Mouse (Mus musculus) liver, embryonic 13.5 days (tissue): ENCODE results near the gene Ccdc194. TPM values are rescaled to one million over a fixed set of nuclear protein-coding genes. Genes with fewer than 3 reads are reported as not detected.
"Not testable (repeated sequence)": the region's sequence is repeated elsewhere in the genome, so short reads cannot be mapped to it uniquely, and the experiment has no call there.

Experiments
- ATAC-seq: fragments of 200-750 bp; cut with Nextera tagmentation; 2 replicates; pipeline ENCODE4 v1.8.0; 2017; ENCODE audit warnings: low read depth, mild to moderate bottlenecking, moderate number of reproducible peaks, moderate library complexity
- DNase-seq: peaks from one replicate; pipeline ENCODE4 v3.0.0; 2022
- H3K27ac ChIP-seq: fragments of 300-500 bp; sonication (generic); 2 replicates; pipeline ENCODE4 v1.5.1; 2015; ENCODE audit warnings: moderate library complexity, mild to moderate bottlenecking, inconsistent platforms
- H3K27me3 ChIP-seq: fragments of 300-500 bp; sonication (generic); 2 replicates; pipeline ENCODE4 v1.6.1; 2015; ENCODE audit warnings: mild to moderate bottlenecking, inconsistent platforms
- H3K36me3 ChIP-seq: fragments of 300-500 bp; sonication (generic); 2 replicates; pipeline ENCODE4 v1.6.1; 2015; ENCODE audit warnings: mild to moderate bottlenecking, inconsistent platforms
- H3K4me1 ChIP-seq: fragments of 300-500 bp; sonication (generic); replicated peaks from 2 replicates; pipeline ENCODE4 v1.6.1; 2015; ENCODE audit warnings: inconsistent platforms
- H3K4me2 ChIP-seq: fragments of 300-500 bp; sonication (generic); 2 replicates; pipeline ENCODE4 v1.6.1; 2015; ENCODE audit warnings: inconsistent platforms, mild to moderate bottlenecking, moderate library complexity
- H3K4me3 ChIP-seq: fragments of 300-500 bp; sonication (generic); replicated peaks from 2 replicates; pipeline ENCODE4 v1.5.1; 2015; ENCODE audit warnings: mild to moderate bottlenecking, inconsistent platforms
- H3K9ac ChIP-seq: fragments of 300-500 bp; sonication (generic); 2 replicates; pipeline ENCODE4 v1.6.1; 2015; ENCODE audit warnings: mild to moderate bottlenecking, inconsistent platforms
- H3K9me3 ChIP-seq: fragments of 300-500 bp; sonication (generic); replicated peaks from 2 replicates; pipeline ENCODE4 v1.6.1; 2016; ENCODE audit warnings: inconsistent platforms
- WGBS: fragments of 180-500 bp; shearing (Covaris S2); methylation state at CpG from one replicate; pipeline ENCODE4 v1.1.7; 2015; ENCODE audit not compliant: insufficient replicate concordance; 5-methylcytosine and 5-hydroxymethylcytosine counted together
- polyA plus RNA-seq: library from polyadenylated mRNA; unstranded; fragments of >200 nt; fragmentation: Nextera tagmentation; extraction: Ambion mirVana; gene quantifications from 2 replicates; pipeline ENCODE4 v1.2.1, GENCODE M21; 2015

Gene Ccdc194
- polyA plus RNA-seq, 1 experiment from 2014 or later: 0.15 TPM

DNA sequence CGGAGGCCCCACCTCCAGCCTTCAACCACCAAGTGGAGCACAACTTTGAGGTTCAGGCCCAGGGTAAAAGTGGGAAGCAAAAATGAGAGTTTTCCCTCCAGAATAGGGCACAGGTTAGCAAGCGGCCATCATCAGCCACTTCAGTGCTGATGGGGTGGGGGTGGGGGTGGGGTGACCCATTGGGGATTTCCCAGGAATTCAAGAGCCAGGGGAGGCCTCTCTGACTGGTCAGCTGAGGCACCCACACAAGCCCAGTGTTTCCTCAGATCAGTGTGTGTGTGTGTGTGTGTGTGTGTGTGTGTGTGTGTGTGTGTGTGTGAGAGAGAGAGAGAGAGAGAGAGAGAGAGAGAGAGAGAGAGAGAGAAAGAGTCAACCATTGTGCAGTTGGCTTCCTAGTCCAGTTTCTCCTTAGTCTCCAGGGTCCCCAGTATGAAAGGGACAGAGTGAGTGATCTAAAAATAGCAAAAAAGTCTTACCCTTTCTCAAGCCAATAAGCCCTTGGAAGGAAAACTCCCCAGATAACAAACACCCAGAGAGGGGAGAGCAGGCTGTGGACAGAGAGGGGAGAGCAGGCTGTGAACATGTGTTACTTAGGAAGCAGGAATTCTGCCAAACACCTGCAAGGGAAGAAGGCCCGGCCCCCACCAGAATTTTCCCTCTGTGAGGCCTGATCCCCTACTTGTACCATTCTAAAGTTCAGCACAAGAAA is 1.8 kb upstream of the Ccdc194 start:
- Histone ChIP-seq H3K36me3 (no peaks in the 10 kb centered on the region), H3K4me2 (no peak overlapping the region), H3K4me3 (no peak overlapping the region), H3K27ac (no peak overlapping the region; the same call in 1 of the 2 replicates), H3K27me3 (peaks cover 38% of the 10 kb centered on the region), H3K9ac (no peak overlapping the region), H3K4me1 (0 out of 2 replicates have a peak, but pooled peaks cover 23% of the 10 kb centered on the region), H3K9me3 (no peaks in the 10 kb centered on the region)
- DNase-seq (no peak), ATAC-seq (no peak)
- 50% methylated on average over 3 of the region's 3 CpGs for WGBS

DNA sequence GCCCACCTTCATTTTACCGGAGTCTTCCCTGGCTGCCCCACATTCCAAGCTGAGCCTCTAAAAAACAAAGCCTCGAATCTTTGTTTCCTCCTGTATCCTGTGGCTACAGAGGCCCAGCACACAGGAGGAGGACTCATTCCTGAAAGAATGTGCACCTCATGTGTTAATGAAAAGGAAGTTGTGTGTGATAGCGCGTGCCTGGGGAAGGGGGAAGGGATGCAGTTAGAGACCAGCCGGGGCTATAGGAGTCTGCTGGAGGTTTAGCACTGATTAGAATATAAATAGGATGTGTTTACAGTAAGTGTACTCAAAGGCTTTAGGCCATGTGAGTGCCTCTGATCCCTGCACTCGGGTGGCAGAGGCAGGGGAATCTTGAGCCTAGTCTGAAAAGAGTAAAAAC is 761 bp upstream of the Ccdc194 start:
- DNase-seq (no peak), ATAC-seq (no peak)
- Histone ChIP-seq H3K9me3 (no peaks in the 10 kb centered on the region), H3K4me3 (no peak overlapping the region), H3K36me3 (no peaks in the 10 kb centered on the region), H3K9ac (no peak overlapping the region), H3K27ac (peak overlapping the region; percentile 24; the same call in 1 of the 2 replicates), H3K4me1 (peaks cover 26% of the 10 kb centered on the region), H3K27me3 (peaks cover 38% of the 10 kb centered on the region), H3K4me2 (no peak overlapping the region)
- WGBS: 10% methylated on average over 6 of the region's 6 CpGs

DNA sequence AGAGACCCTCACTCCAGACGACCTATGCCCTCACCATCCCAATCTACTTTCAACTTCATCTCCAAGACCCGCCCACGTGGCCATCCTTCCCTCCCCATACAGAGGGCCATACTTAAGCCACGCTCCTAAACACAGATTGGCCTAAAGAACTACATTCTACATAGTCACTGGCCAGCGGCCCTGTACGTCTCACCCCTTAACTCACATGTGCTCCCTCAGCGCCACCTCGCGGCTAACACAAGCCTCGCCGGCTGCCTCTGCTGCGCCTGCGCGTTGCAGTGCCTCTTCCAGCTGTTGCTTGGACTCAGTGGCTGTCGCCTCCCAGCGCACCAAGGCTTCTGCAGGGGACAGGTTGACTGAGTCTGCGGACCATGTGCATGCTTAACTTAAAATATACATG is 3.9 kb downstream of the Ccdc194 start:
- no peaks in the 10 kb centered on the region for H3K36me3 ChIP-seq
- no peak overlapping the region for H3K4me2 ChIP-seq
- DNase-seq (peak; percentile 84), ATAC-seq (peak; percentile 82)
- H3K4me1 ChIP-seq: peaks cover 17% of the 10 kb centered on the region
- WGBS: 4% methylated on average over 17 of the region's 17 CpGs
- no peaks in the 10 kb centered on the region for H3K9me3 ChIP-seq
- peaks cover 24% of the 10 kb centered on the region for H3K27me3 ChIP-seq
- no peak overlapping the region for H3K9ac ChIP-seq
- H3K4me3 ChIP-seq: no peak overlapping the region
- H3K27ac ChIP-seq: no peak overlapping the region

DNA sequence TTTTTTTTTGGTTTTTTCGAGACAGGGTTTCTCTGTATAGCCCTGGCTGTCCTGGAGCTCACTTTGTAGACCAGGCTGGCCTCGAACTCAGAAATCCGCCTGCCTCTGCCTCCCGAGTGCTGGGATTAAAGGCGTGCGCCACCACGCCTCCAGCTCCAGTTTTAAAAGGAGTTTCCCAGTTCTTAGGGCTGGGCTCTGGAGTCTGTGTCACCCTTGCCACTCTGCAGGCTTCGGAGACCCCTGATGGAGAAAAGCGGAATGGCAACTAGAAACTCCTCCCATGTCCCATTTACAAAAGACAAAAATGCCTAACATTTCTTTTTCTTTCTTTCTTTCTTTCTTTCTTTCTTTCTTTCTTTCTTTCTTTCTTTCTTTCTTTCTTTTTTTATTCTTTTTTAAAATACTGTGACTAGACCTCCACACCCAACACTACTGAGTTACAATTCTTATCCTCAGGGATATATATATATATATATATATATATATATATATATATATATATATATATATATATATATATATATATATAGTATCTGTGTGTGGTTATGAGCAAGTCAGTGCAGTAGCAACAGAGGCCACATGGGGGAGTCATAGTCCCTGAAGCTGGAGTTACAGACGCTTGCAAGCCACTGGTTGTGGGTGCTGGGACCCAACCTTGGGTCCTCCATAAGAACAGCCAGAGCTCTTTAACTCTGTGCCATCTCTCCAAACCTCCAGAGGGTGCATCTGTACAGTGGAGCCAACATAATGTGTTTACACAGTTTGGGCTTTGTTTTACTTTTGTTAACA is 6.3 kb downstream of the Ccdc194 start:
- not testable (repeated sequence) for DNase-seq

DNA sequence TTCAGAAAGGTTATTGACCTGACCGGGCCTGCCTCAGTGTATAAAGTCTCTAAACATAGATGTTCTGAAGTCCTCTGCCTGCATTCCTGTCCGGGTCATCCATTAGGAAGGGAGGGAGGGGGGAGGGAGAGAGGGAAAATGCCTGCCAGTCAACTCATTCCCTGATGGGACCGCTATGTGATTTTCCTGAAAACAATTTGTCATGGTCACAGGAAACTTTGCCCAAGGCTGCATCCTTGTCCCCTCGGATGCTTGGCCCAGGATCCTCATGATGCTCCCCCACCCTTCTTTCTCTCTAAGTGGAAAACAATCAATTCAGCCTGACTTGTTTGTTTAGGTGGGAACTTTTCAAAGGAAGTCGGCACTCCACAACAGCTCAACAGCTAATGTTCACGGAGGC is 8.7 kb downstream of the Ccdc194 start:
- WGBS: 39% methylated on average over 6 of the region's 6 CpGs
- H3K4me2 ChIP-seq: no peak overlapping the region
- no peaks in the 10 kb centered on the region for H3K27me3 ChIP-seq
- H3K9me3 ChIP-seq: no peaks in the 10 kb centered on the region
- no peak for DNase-seq
- H3K4me3 ChIP-seq: no peak overlapping the region
- H3K9ac ChIP-seq: no peak overlapping the region
- ATAC-seq: no peak
- no peaks in the 10 kb centered on the region for H3K36me3 ChIP-seq
- H3K4me1 ChIP-seq: peaks cover 19% of the 10 kb centered on the region
- H3K27ac ChIP-seq: no peak overlapping the region

More for the DNA sequence above, 6.3 kb downstream of the Ccdc194 start:
- not testable (repeated sequence) for H3K4me1 ChIP-seq, ATAC-seq, H3K4me3 ChIP-seq, H3K36me3 ChIP-seq, H3K27ac ChIP-seq, H3K27me3 ChIP-seq, H3K9me3 ChIP-seq, H3K4me2 ChIP-seq, H3K9ac ChIP-seq
- WGBS: 21% methylated on average over 10 of the region's 10 CpGs

DNA sequence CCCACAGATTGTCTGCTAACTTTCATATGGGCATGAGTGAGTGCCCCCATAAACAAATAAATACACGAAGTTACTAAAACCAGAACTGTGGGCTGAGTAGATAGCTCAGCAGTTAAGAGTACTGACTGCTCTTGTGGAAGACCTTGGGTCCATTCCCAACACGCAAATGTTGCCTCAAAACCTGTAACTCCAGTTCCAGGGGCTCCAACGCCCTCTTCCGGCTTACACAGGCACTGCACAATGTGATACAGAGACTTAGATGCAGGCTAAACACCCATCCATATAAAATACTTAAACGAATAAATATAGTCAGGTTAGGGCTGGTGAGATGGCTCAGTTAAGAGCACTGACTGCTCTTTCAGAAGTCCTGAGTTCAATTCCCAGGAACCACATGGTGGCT is 10.5 kb downstream of the Ccdc194 start:
- WGBS: 57% methylated on average over 5 of the region's 5 CpGs
- Histone ChIP-seq H3K27ac (no peak overlapping the region), H3K4me3 (no peak overlapping the region), H3K9me3 (no peaks in the 10 kb centered on the region), H3K27me3 (peaks cover 11% of the 10 kb centered on the region), H3K4me1 (peaks cover 25% of the 10 kb centered on the region), H3K9ac (no peak overlapping the region), H3K36me3 (no peaks in the 10 kb centered on the region), H3K4me2 (no peak overlapping the region)
- ATAC-seq: no peak
- DNase-seq: no peak

DNA sequence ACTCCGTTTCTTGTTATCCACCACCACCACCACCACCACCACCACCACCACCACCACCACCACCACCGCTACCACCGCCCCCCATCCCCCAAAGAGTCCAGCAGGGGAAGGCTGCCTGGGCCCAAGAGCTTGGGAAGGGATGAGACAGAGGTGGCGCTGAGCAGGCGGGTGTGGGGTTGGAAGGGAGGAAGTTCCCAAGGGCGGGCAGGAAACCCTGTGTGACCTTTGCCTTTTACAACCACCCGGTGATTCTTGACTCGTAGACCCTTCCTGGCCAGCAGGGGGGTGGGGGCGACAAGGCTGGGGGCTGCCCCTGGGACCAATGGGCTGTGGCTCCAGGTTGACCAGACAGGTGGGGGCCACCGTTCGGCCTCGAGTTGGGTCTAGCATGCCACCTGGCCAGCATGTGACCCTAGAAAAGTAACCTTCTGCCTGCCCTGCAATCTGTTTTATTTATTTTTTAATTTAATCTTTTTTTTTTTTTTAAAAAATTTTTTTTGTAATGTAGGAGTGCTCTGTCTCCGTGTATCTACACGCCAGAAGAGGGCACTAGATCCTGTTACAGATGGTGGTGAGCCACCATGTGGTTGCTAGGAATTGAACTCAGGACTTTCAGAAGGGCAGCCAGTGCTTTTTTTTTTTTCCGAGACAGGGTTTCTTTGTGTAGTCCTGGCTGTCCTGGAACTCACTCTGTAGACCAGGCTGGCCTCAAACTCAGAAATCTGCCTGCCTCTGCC is 12.3 kb downstream of the Ccdc194 start:
- Histone ChIP-seq H3K4me1 (peaks cover 28% of the 10 kb centered on the region), H3K4me3 (no peak overlapping the region), H3K27ac (no peak overlapping the region), H3K9me3 (no peaks in the 10 kb centered on the region), H3K9ac (no peak overlapping the region), H3K36me3 (no peaks in the 10 kb centered on the region), H3K27me3 (peaks cover 27% of the 10 kb centered on the region), H3K4me2 (no peak overlapping the region)
- ATAC-seq (no peak), DNase-seq (no peak)
- 34% methylated on average over 14 of the region's 15 CpGs for WGBS

DNA sequence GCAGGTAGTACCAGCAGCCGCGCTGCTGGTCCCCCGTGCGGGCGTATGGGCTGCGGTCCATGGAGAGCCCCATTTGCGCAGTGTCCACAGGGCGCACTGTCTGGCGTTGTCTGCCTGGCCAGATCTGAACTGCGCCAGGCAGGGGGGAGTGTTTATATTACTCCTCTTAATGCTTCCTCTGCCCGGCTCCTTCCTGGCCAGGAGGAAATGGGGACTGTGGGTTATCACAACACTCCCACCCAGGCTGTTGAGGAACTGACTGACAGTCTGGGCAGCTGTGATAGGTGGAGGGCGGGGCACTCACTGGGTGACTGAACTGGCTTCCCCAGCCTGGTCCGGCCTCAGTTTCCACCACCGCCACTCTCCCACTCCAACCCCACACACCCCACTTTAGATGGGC is 13.9 kb downstream of the Ccdc194 start, which contains the start of gene Plvap:
TSS of gene Plvap (minus strand) at position 109 of the 400 bp plus-strand sequence.
- DNase-seq (peak; percentile 72), ATAC-seq (peak; percentile 90)
- Histone ChIP-seq H3K36me3 (no peaks in the 10 kb centered on the region), H3K9ac (peak within 1 kb of the TSS; percentile 43), H3K27me3 (peaks cover 43% of the 10 kb centered on the region), H3K27ac (peak within 1 kb of the TSS; percentile 58), H3K4me1 (peaks cover 40% of the 10 kb centered on the region), H3K4me2 (peak within 1 kb of the TSS; percentile 66), H3K4me3 (peak within 1 kb of the TSS; percentile 47), H3K9me3 (no peaks in the 10 kb centered on the region)
- 6% methylated on average over 14 of the region's 14 CpGs for WGBS

DNA sequence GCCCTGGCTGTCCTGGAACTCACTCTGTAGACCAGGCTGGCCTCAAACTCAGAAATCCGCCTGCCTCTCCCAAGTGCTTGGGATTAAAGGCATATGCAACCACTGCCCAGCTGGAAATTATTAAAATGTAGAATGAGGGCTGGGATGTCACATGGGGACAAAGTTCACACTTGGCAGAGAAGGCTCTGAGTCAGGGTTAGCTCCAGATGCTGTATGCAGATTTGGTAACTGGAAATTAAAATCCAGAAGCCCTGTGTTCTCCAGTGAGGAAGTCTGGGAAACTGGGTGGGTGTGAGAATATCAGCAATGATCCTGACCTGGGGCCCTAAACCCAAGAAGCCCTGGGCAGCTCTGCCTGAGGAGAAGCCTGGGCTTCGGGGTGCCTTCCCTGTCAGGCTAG is 16.2 kb downstream of the Ccdc194 start:
- peaks cover 40% of the 10 kb centered on the region for H3K4me1 ChIP-seq
- peak overlapping the region; percentile 18; the same call in 1 of the 2 replicates for H3K4me2 ChIP-seq
- no peak overlapping the region for H3K9ac ChIP-seq
- DNase-seq: no peak
- H3K9me3 ChIP-seq: no peaks in the 10 kb centered on the region
- WGBS: 52% methylated on average over 2 of the region's 2 CpGs
- H3K27me3 ChIP-seq: peaks cover 53% of the 10 kb centered on the region
- no peaks in the 10 kb centered on the region for H3K36me3 ChIP-seq
- no peak for ATAC-seq
- H3K27ac ChIP-seq: no peak overlapping the region
- H3K4me3 ChIP-seq: no peak overlapping the region

DNA sequence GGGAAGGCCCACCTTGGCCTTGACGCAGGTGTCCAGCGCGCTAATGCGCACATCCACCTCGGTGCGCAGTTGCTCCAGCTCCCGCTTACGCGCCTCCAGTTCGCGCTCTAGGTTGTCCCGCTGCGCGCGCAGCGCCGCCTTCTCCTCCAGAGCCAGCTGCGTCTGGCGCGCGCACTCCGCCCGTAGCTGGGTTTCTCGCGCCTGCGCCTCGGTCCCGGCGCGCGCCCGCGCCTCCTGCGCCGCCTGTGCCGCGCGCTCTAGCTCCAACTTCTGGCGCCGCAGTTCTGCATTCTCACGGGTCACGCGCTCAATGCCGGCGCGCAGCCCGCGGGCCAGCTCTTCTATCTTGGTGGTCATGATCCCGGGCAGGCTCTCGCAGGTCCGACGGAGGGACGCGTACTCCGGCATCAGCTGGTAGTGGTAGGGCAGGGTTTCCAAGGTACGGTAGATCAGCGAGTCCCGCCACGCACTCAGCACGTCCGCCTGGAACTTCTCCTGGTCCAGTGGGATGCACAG is 17.9 kb downstream of the Ccdc194 start:
- peak overlapping the region; percentile 67 for H3K4me2 ChIP-seq
- H3K4me3 ChIP-seq: peak overlapping the region; percentile 45
- H3K4me1 ChIP-seq: peaks cover 34% of the 10 kb centered on the region
- H3K27me3 ChIP-seq: peaks cover 53% of the 10 kb centered on the region
- H3K9me3 ChIP-seq: no peaks in the 10 kb centered on the region
- WGBS: 1% methylated on average over 61 of the region's 61 CpGs
- H3K27ac ChIP-seq: no peak overlapping the region
- H3K36me3 ChIP-seq: no peaks in the 10 kb centered on the region
- H3K9ac ChIP-seq: peak overlapping the region; percentile 41; the same call in 1 of the 2 replicates
- DNase-seq (peak; percentile 37), ATAC-seq (peak; percentile 30)

DNA sequence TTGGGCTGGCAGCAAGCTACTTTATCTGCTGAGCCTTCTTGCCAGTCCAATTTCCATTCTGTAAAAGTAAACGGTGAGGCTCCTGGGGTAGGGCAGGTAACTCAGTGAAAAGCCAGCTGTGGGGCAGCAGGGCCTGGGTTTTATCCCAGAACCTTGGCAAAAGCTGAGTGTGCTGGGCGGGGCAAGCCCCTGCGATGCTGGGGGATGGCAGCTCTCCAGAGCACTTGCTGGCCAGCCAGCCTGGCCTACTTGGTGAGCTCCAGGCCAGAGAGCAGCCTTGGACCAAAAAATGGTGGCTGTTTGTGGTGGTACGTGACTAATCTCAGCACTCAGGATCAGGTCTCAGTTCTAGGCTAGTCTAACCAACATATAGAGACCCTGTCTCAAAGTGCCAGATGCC is 19.5 kb downstream of the Ccdc194 start:
- no peak for ATAC-seq
- 57% methylated on average over 4 of the region's 4 CpGs for WGBS
- H3K4me2 ChIP-seq: no peak overlapping the region
- H3K9me3 ChIP-seq: no peaks in the 10 kb centered on the region
- H3K4me3 ChIP-seq: no peak overlapping the region
- H3K27ac ChIP-seq: no peak overlapping the region
- H3K9ac ChIP-seq: no peak overlapping the region
- H3K36me3 ChIP-seq: no peaks in the 10 kb centered on the region
- H3K4me1 ChIP-seq: peaks cover 18% of the 10 kb centered on the region
- peaks cover 50% of the 10 kb centered on the region for H3K27me3 ChIP-seq
- no peak for DNase-seq
